Mouse (Mus musculus): ENCODE measurements around the gene Rps28. TPM values are rescaled to one million over a fixed set of nuclear protein-coding genes. Genes with fewer than 3 reads are reported as not detected.
A peak's percentile ranks its signal among the peaks of the same experiment; 100 is the strongest.

Gene Rps28
- total RNA-seq, 1 experiment = 5,476 TPM

DNA sequence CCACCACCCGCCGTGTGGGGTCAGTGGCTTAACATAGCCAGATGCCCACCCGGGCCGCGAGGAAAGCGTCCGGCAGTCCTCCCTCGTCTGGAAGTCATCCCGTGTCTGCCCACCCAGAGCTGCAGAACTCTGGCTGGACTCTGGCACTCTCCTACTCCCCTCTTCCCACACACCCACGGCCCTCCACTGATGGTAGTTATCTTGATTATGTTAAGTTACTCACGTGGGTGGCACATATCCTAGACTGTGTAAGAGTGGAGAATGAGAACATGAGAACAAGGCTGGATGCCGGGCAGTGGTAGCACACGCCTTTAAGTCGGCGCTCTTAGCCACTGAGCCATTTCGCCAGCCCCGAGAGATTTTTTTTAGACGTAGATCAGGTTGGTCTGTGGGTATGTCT is 38.0 kb downstream of the Rps28 start:
- peaks cover 3 to 12% of the 10 kb centered on the region in 2 experiments; a peak in 3 of 4 replicates for H3K4me1 ChIP-seq (ENCODE audit: control insufficient read depth in 2 of 2, insufficient read depth in 2 of 2, low read length in 2 of 2, poor library complexity in 1 of 2)
- H3K4me3 ChIP-seq (ENCODE audit: insufficient read depth in 1 of 2, low read depth in 1 of 2, low read length in 2 of 2, poor library complexity in 1 of 2, severe bottlenecking in 1 of 2) = no peak overlapping the region
- no peak for TF ChIP-seq ZNF384 (IDR thresholded peaks at IDR 0.05; ENCODE audit: low read depth, low read length)
- TF ChIP-seq HCFC1 (IDR thresholded peaks at IDR 0.05; ENCODE audit: borderline replicate concordance, insufficient read depth, low read length) = no peak
- H3K27ac ChIP-seq (ENCODE audit: insufficient read depth, low read depth, low read length, poor library complexity, severe bottlenecking) = no peak overlapping the region
- no peaks in the 10 kb centered on the region for H3K9me3 ChIP-seq (ENCODE audit: control insufficient read depth, insufficient read depth, low read depth, low read length)
- no peaks in the 10 kb centered on the region for H3K36me3 ChIP-seq (ENCODE audit: control insufficient read depth, insufficient read depth, low read length, poor library complexity, severe bottlenecking)
- DNase-seq (ENCODE audit: low read depth, low spot score) = no peak
- in situ Hi-C loops (cut with MboI; ENCODE audit: low sequenced_read_pairs in 2 of 2, unreplicated experiment in 2 of 2) = no loop called here
- H3K9ac ChIP-seq (ENCODE audit: insufficient read depth, low read depth, low read length, poor library complexity, severe bottlenecking) = 0 out of 2 replicates have a peak overlapping the region, but pooled peaks have one; percentile 5

DNA sequence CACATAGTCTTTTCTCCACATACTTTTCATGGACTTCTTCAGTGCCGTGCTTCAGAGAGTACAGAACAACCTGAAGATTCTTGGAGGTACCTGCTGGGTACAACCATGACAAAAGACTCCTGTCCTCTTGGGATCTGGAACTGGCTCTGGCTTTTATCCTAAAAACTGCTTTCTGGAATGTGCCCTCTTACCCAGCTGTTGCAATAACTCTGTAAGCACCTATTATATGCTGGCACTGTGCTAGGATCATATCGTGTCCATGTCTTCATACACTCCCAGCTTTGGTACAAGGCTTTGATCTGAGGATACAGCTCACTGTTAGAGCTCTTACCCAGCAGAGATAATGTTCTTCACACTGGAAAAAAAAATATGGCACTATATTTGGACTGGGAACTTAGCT is 39.4 kb downstream of the Rps28 start:
- no peak overlapping the region for H3K27ac ChIP-seq (ENCODE audit: insufficient read depth, low read depth, low read length, poor library complexity, severe bottlenecking)
- H3K4me1 ChIP-seq (ENCODE audit: control insufficient read depth in 2 of 2, insufficient read depth in 2 of 2, low read length in 2 of 2, poor library complexity in 1 of 2) = peaks cover 3 to 14% of the 10 kb centered on the region in 2 experiments; a peak in 3 of 4 replicates
- H3K9me3 ChIP-seq (ENCODE audit: control insufficient read depth, insufficient read depth, low read depth, low read length) = no peaks in the 10 kb centered on the region
- in situ Hi-C loops (cut with MboI; ENCODE audit: low sequenced_read_pairs in 2 of 2, unreplicated experiment in 2 of 2) = no loop called here
- TF ChIP-seq ZNF384 (IDR thresholded peaks at IDR 0.05; ENCODE audit: low read depth, low read length) (no peak), MAFK (IDR thresholded peaks at IDR 0.05; ENCODE audit: insufficient read depth, low read depth, low read length) (no peak), HCFC1 (IDR thresholded peaks at IDR 0.05; ENCODE audit: borderline replicate concordance, insufficient read depth, low read length) (no peak), CHD2 (IDR thresholded peaks at IDR 0.05; ENCODE audit: low read depth, low read length) (no peak), ZC3H11A (IDR thresholded peaks at IDR 0.05; ENCODE audit: borderline replicate concordance, low read depth, low read length) (no peak)
- H3K36me3 ChIP-seq (ENCODE audit: control insufficient read depth, insufficient read depth, low read length, poor library complexity, severe bottlenecking) = no peaks in the 10 kb centered on the region
- no peak overlapping the region for H3K4me3 ChIP-seq (ENCODE audit: insufficient read depth in 1 of 2, low read depth in 1 of 2, low read length in 2 of 2, poor library complexity in 1 of 2, severe bottlenecking in 1 of 2)
- H3K9ac ChIP-seq (ENCODE audit: insufficient read depth, low read depth, low read length, poor library complexity, severe bottlenecking) = no peak overlapping the region
- DNase-seq (ENCODE audit: low read depth, low spot score) = no peak

DNA sequence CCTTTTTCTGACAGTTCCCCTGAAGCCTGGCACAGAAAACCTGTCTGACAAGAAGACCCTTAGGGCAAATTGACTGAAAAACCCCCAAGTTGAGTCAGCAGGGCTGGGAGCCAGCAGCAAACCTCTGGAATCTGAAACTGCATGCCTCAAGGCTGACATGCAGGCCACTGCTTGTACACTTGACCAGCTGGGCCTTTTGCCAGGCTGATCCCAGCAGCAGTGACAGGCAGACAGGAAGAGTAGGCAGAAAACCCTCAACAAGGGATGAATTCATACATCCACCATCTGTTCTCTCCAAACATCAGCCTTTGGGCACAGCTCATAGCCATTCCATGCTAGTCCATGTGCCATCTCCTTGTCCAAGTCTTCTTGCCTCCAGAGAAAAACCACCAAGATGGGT is 41.0 kb downstream of the Rps28 start:
- Histone ChIP-seq H3K36me3 (ENCODE audit: control insufficient read depth, insufficient read depth, low read length, poor library complexity, severe bottlenecking) (peaks cover 2% of the 10 kb centered on the region), H3K9me3 (ENCODE audit: control insufficient read depth, insufficient read depth, low read depth, low read length) (no peaks in the 10 kb centered on the region), H3K4me1 (ENCODE audit: control insufficient read depth in 2 of 2, insufficient read depth in 2 of 2, low read length in 2 of 2, poor library complexity in 1 of 2) (peaks cover 3 to 26% of the 10 kb centered on the region in 2 experiments; a peak in 3 of 4 replicates), H3K9ac (ENCODE audit: insufficient read depth, low read depth, low read length, poor library complexity, severe bottlenecking) (no peak overlapping the region), H3K4me3 (ENCODE audit: insufficient read depth in 1 of 2, low read depth in 1 of 2, low read length in 2 of 2, poor library complexity in 1 of 2, severe bottlenecking in 1 of 2) (no peak overlapping the region), H3K27ac (ENCODE audit: insufficient read depth, low read depth, low read length, poor library complexity, severe bottlenecking) (no peak overlapping the region)
- TF ChIP-seq ZC3H11A (IDR thresholded peaks at IDR 0.05; ENCODE audit: borderline replicate concordance, low read depth, low read length) (no peak), CHD2 (IDR thresholded peaks at IDR 0.05; ENCODE audit: low read depth, low read length) (no peak), MAFK (IDR thresholded peaks at IDR 0.05; ENCODE audit: insufficient read depth, low read depth, low read length) (no peak), ZNF384 (IDR thresholded peaks at IDR 0.05; ENCODE audit: low read depth, low read length) (no peak), HCFC1 (IDR thresholded peaks at IDR 0.05; ENCODE audit: borderline replicate concordance, insufficient read depth, low read length) (no peak)
- in situ Hi-C loops (cut with MboI; ENCODE audit: low sequenced_read_pairs in 2 of 2, unreplicated experiment in 2 of 2) = no loop called here
- no peak for DNase-seq (ENCODE audit: low read depth, low spot score)

DNA sequence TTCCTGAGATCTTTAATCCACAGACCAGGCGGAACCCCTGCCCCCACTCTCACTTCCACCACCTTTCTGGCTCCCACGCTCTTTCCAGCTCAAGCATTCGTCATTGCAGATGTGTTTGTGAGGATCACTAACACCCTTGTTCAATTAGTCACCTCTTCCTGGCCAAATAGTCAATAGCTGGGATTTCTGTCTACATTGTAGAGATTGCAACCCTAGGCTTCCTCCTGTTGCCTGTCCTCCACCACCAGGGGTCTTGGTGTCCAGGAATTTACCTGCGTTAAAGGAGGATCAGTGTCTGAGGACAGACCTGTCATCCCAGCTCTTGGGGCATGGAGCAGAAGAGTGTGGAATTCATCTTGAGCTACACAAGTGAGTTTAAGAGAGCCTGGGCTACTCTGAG is 42.3 kb downstream of the Rps28 start:
- no peaks in the 10 kb centered on the region for H3K9me3 ChIP-seq (ENCODE audit: control insufficient read depth, insufficient read depth, low read depth, low read length)
- TF ChIP-seq ZC3H11A (IDR thresholded peaks at IDR 0.05; ENCODE audit: borderline replicate concordance, low read depth, low read length) = no peak
- TF ChIP-seq HCFC1 (IDR thresholded peaks at IDR 0.05; ENCODE audit: borderline replicate concordance, insufficient read depth, low read length) = no peak
- TF ChIP-seq MAFK (IDR thresholded peaks at IDR 0.05; ENCODE audit: insufficient read depth, low read depth, low read length) = no peak
- TF ChIP-seq ZNF384 (IDR thresholded peaks at IDR 0.05; ENCODE audit: low read depth, low read length) = no peak
- no peak for TF ChIP-seq CHD2 (IDR thresholded peaks at IDR 0.05; ENCODE audit: low read depth, low read length)
- H3K27ac ChIP-seq (ENCODE audit: insufficient read depth, low read depth, low read length, poor library complexity, severe bottlenecking) = no peak overlapping the region
- H3K4me1 ChIP-seq (ENCODE audit: control insufficient read depth in 2 of 2, insufficient read depth in 2 of 2, low read length in 2 of 2, poor library complexity in 1 of 2) = peaks cover 3 to 27% of the 10 kb centered on the region in 2 experiments; a peak in 3 of 4 replicates
- H3K36me3 ChIP-seq (ENCODE audit: control insufficient read depth, insufficient read depth, low read length, poor library complexity, severe bottlenecking) = peaks cover 11% of the 10 kb centered on the region
- H3K4me3 ChIP-seq (ENCODE audit: insufficient read depth in 1 of 2, low read depth in 1 of 2, low read length in 2 of 2, poor library complexity in 1 of 2, severe bottlenecking in 1 of 2) = peak overlapping the region; percentile 56 to 84; a peak in 2 of 4 replicates
- in situ Hi-C loops (cut with MboI; ENCODE audit: low sequenced_read_pairs in 2 of 2, unreplicated experiment in 2 of 2) = no loop called here
- DNase-seq (ENCODE audit: low read depth, low spot score) = no peak
- H3K9ac ChIP-seq (ENCODE audit: insufficient read depth, low read depth, low read length, poor library complexity, severe bottlenecking) = peak overlapping the region; percentile 73; the same call in 1 of the 2 replicates
